Mouse (Mus musculus): ENCODE results near the gene Slc22a6. TPM values are rescaled to one million over a fixed set of nuclear protein-coding genes. Genes with fewer than 3 reads are reported as not detected.

The Slc22a6 gene
- total and polyA plus RNA-seq, 3 experiments, result not detected

GRCm38 (mm10) chr19:8663911-8664421, 46.1 kb downstream of the Slc22a6 start:
- dilution Hi-C loops (cut with MboI; ENCODE audit: extremely low pct_ligation_motif_present, extremely low pct_unique_long_range_greater_than_20kb, low sequenced_read_pairs) (no loop called here), in situ Hi-C loops (cut with MboI; ENCODE audit: low pct_ligation_motif_present, low pct_unique_long_range_greater_than_20kb, low sequenced_read_pairs) (no loop called here)
- H3K9me3 ChIP-seq (replicated peaks; ENCODE audit: low read length), result no peaks in the 10 kb centered on the region
- no peaks in the 10 kb centered on the region for H3K27me3 ChIP-seq (replicated peaks)
- DNase-seq (ENCODE audit: extremely low read depth), result no peak
- no peak for TF ChIP-seq CHD1 (IDR thresholded peaks at IDR 0.05; ENCODE audit: low read depth, low read length)
- no peak for TF ChIP-seq TCF12 (IDR thresholded peaks at IDR 0.05; ENCODE audit: low read depth, low read length)
- TF ChIP-seq NRF1 (IDR thresholded peaks at IDR 0.05; ENCODE audit: low read depth, low read length), result no peak
- TF ChIP-seq POLR2AphosphoS2 (IDR thresholded peaks at IDR 0.05; ENCODE audit: low read depth, low read length), result no peak
- TF ChIP-seq CTCF (conservative IDR thresholded peaks at IDR 0.05 in 1 of 2, IDR thresholded peaks at IDR 0.05 in 1 of 2; ENCODE audit: low read depth in 2 of 2, low read length in 2 of 2), result no peak
- TF ChIP-seq ETS1 (conservative IDR thresholded peaks at IDR 0.05; ENCODE audit: low read depth, low read length), result no peak
- TF ChIP-seq USF1 (IDR thresholded peaks at IDR 0.05; ENCODE audit: low read depth, low read length), result no peak
- TF ChIP-seq MEF2A (IDR thresholded peaks at IDR 0.05; ENCODE audit: borderline replicate concordance, low read depth, low read length), result no peak
- H3K79me2 ChIP-seq (replicated peaks; ENCODE audit: control insufficient read depth, extremely low read depth, insufficient read depth, poor library complexity, severe bottlenecking), result no peaks in the 10 kb centered on the region
- no peaks in the 10 kb centered on the region for H3K4me1 ChIP-seq (ENCODE audit: control insufficient read depth in 1 of 2, insufficient read depth in 2 of 2)
- H3K4me3 ChIP-seq (replicated peaks in 1 of 3; ENCODE audit: low read depth in 2 of 3, low read length in 2 of 3, poor library complexity in 1 of 3), result no peak overlapping the region
- H3K9ac ChIP-seq (ENCODE audit: insufficient read depth, low read depth), result no peak overlapping the region
- H3K27ac ChIP-seq (ENCODE audit: insufficient read depth, low read depth), result no peak overlapping the region
- no peak overlapping the region for H3K4me2 ChIP-seq (ENCODE audit: insufficient read depth, low read depth, poor library complexity, severe bottlenecking)
- H3K36me3 ChIP-seq (replicated peaks in 1 of 2; ENCODE audit: control insufficient read depth in 1 of 2, insufficient read depth in 1 of 2, low read length in 1 of 2), result no peaks in the 10 kb centered on the region

- Histone ChIP-seq H3K4me3 (replicated peaks in 1 of 3; ENCODE audit: low read depth in 2 of 3, low read length in 2 of 3, poor library complexity in 1 of 3) (no peak overlapping the region), H3K4me1 (ENCODE audit: control insufficient read depth in 1 of 2, insufficient read depth in 2 of 2) (no peaks in the 10 kb centered on the region), H3K4me2 (ENCODE audit: insufficient read depth, low read depth, poor library complexity, severe bottlenecking) (no peak overlapping the region), H3K79me2 (replicated peaks; ENCODE audit: control insufficient read depth, extremely low read depth, insufficient read depth, poor library complexity, severe bottlenecking) (no peaks in the 10 kb centered on the region), H3K9ac (ENCODE audit: insufficient read depth, low read depth) (no peak overlapping the region), H3K9me3 (replicated peaks; ENCODE audit: low read length) (no peaks in the 10 kb centered on the region), H3K27ac (ENCODE audit: insufficient read depth, low read depth) (no peak overlapping the region), H3K36me3 (replicated peaks in 1 of 2; ENCODE audit: control insufficient read depth in 1 of 2, insufficient read depth in 1 of 2, low read length in 1 of 2) (no peaks in the 10 kb centered on the region), H3K27me3 (replicated peaks) (no peaks in the 10 kb centered on the region)
- TF ChIP-seq JUN (IDR thresholded peaks at IDR 0.05; ENCODE audit: insufficient read depth, low read depth, low read length), result no peak
- TF ChIP-seq ZC3H11A (IDR thresholded peaks at IDR 0.05; ENCODE audit: low read depth, low read length), result no peak
- TF ChIP-seq KAT2A (IDR thresholded peaks at IDR 0.05; ENCODE audit: insufficient replicate concordance, low read length), result no peak
- TF ChIP-seq JUND (conservative IDR thresholded peaks at IDR 0.05; ENCODE audit: low read depth, low read length), result no peak
- no peak for TF ChIP-seq RCOR1 (conservative IDR thresholded peaks at IDR 0.05; ENCODE audit: low read depth, low read length)
- TF ChIP-seq NELFE (IDR thresholded peaks at IDR 0.05; ENCODE audit: low read depth, low read length), result no peak
- TF ChIP-seq ZMIZ1 (IDR thresholded peaks at IDR 0.05; ENCODE audit: low read depth, low read length), result no peak
- TF ChIP-seq MYC (IDR thresholded peaks at IDR 0.05; ENCODE audit: low read depth, low read length), result no peak
- TF ChIP-seq TCF12 (IDR thresholded peaks at IDR 0.05; ENCODE audit: low read depth, low read length), result no peak
- TF ChIP-seq PAX5 (IDR thresholded peaks at IDR 0.05; ENCODE audit: low read length), result no peak
- no peak for TF ChIP-seq RAD21 (IDR thresholded peaks at IDR 0.05; ENCODE audit: low read depth, low read length)
- TF ChIP-seq MXI1 (IDR thresholded peaks at IDR 0.05; ENCODE audit: low read depth, low read length), result no peak
- no peak for TF ChIP-seq GABPA (IDR thresholded peaks at IDR 0.05; ENCODE audit: insufficient replicate concordance, low read depth, low read length)
- no peak for TF ChIP-seq TBP (conservative IDR thresholded peaks at IDR 0.05; ENCODE audit: low read depth, low read length)
- TF ChIP-seq BHLHE40 (IDR thresholded peaks at IDR 0.05; ENCODE audit: low read depth, low read length), result no peak
- no peak for TF ChIP-seq SMC3 (IDR thresholded peaks at IDR 0.05; ENCODE audit: low read depth, low read length)
- DNase-seq (ENCODE audit: extremely low read depth), result no peak
- dilution Hi-C loops (cut with MboI; ENCODE audit: extremely low pct_ligation_motif_present, extremely low pct_unique_long_range_greater_than_20kb, low sequenced_read_pairs), result no loop called here
- in situ Hi-C loops (cut with MboI; ENCODE audit: low pct_ligation_motif_present, low pct_unique_long_range_greater_than_20kb, low sequenced_read_pairs), result no loop called here
Observed at GRCm38 (mm10) chr19:8664859-8665258, 47.0 kb downstream of the Slc22a6 start.
